Mouse (Mus musculus): ENCODE measurements around the gene Foxd1. TPM values are rescaled to one million over a fixed set of nuclear protein-coding genes. Genes with fewer than 3 reads are reported as not detected.

Gene Foxd1
- polyA plus RNA-seq, 1 experiment from 2014 or later, result 0.03 TPM

DNA sequence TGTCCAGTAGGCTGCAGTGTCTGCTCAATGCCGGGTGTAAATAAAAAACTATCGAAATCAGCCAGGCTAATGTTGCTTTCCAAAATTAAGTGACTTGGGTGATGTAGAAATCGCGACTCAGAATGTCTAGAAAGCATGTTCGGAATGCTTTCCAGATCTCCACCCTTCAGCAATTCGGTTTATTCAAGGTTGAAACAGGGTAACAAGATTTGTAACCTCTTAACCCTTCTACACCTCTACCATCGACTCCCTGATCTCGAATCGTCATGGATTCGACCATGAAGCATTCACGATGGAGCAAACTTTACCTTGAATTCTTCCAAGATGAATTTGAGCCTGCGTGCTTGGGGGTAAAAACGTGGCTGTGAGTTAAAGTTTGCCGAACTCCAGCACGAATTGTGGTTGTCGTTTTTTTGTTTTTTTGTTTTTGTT is 36.8 kb upstream of the Foxd1 start:
- Histone ChIP-seq H3K36me3 (peaks cover 20% of the 10 kb centered on the region), H3K27ac (ENCODE audit: poor library complexity, severe bottlenecking) (peak overlapping the region; percentile 90), H3K4me2 (peak overlapping the region; percentile 78), H3K9me3 (replicated peaks) (no peaks in the 10 kb centered on the region), H3K4me3 (peak overlapping the region; percentile 100), H3K4me1 (replicated peaks) (peaks cover 12% of the 10 kb centered on the region), H3K27me3 (replicated peaks) (no peaks in the 10 kb centered on the region), H3K9ac (peak overlapping the region; percentile 99)
- 2% methylated on average over 16 of the region's 16 CpGs for WGBS
- ATAC-seq (ENCODE audit: insufficient number of reproducible peaks, low FRiP score), result no peak

DNA sequence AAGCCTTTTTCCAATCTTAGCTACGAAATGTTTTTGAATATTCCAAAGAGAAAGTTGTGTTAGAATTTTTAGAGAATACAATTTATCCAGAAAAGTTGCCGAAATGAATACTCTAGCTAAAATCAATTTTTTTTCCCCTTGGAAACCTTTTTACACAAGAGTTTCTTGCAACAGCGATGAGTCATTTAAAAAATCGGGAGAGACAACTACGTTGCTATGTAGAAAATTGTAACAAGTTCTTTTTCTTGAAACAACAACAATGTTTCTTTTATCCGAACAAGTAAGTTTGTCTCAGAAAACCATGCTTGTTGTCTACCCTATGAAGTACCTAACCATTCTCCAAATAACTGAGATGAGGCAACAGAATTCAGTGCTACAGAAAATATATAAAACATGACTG is 36.1 kb upstream of the Foxd1 start:
- 88% methylated on average over 6 of the region's 6 CpGs for WGBS
- no peak overlapping the region for H3K4me3 ChIP-seq

DNA sequence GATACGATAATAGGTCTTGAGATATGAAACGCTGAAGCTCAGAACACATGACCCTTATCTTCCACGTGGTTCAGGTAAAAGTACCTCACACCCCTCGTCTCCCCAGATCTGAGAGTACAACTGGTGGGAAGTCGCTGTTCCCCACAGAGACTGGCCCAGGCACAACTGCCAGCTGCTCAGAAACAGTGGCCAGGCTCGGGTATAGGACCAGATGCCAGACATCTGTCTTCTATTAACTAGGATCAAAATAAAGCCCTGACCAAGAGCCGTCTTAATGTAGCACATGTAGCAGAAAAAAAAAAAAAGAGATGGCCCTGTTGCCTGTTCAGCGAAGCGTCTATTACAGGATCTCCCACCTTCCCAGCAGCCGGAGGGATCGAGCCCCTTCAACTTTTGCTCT is 29.0 kb upstream of the Foxd1 start:
- no peak overlapping the region for H3K9ac ChIP-seq
- no peak for ATAC-seq (ENCODE audit: insufficient number of reproducible peaks, low FRiP score)
- no peak overlapping the region for H3K4me2 ChIP-seq
- 80% methylated on average over 11 of the region's 11 CpGs for WGBS
- H3K27me3 ChIP-seq (replicated peaks), result no peaks in the 10 kb centered on the region
- no peak overlapping the region for H3K4me3 ChIP-seq
- H3K9me3 ChIP-seq (replicated peaks), result no peaks in the 10 kb centered on the region
- H3K4me1 ChIP-seq (replicated peaks), result no peaks in the 10 kb centered on the region
- no peak overlapping the region for H3K27ac ChIP-seq (ENCODE audit: poor library complexity, severe bottlenecking)
- no peaks in the 10 kb centered on the region for H3K36me3 ChIP-seq

More for the DNA sequence above, 36.1 kb upstream of the Foxd1 start:
- no peaks in the 10 kb centered on the region for H3K9me3 ChIP-seq (replicated peaks)
- peaks cover 12% of the 10 kb centered on the region for H3K4me1 ChIP-seq (replicated peaks)
- no peak overlapping the region for H3K9ac ChIP-seq
- no peak overlapping the region for H3K27ac ChIP-seq (ENCODE audit: poor library complexity, severe bottlenecking)
- ATAC-seq (ENCODE audit: insufficient number of reproducible peaks, low FRiP score), result no peak
- peaks cover 15% of the 10 kb centered on the region for H3K36me3 ChIP-seq
- no peak overlapping the region for H3K4me2 ChIP-seq
- no peaks in the 10 kb centered on the region for H3K27me3 ChIP-seq (replicated peaks)

DNA sequence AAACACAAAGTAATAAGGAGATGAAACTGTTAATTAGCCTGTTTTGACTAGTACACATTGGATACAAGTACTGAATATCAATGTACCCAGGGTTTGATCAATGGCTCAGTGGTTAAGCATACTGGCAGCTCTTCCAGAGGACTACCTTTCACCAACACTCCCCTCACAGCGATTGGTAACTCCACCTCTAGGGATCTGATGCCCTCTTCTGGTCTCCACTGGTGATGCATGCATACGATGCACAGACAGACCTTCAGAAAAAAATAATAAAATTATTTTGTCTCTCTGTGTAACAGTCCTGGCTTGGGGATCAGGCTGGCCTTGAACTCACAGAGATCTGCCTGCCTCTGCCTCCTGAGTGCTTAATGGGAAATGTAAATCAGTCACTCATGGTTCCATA is 21.9 kb upstream of the Foxd1 start:
- 44% methylated on average over 2 of the region's 2 CpGs for WGBS
- no peak for ATAC-seq (ENCODE audit: insufficient number of reproducible peaks, low FRiP score)
- Histone ChIP-seq H3K27me3 (replicated peaks) (no peaks in the 10 kb centered on the region), H3K36me3 (no peaks in the 10 kb centered on the region), H3K4me3 (no peak overlapping the region), H3K9me3 (replicated peaks) (no peaks in the 10 kb centered on the region), H3K4me1 (replicated peaks) (no peaks in the 10 kb centered on the region), H3K27ac (ENCODE audit: poor library complexity, severe bottlenecking) (no peak overlapping the region), H3K9ac (no peak overlapping the region), H3K4me2 (no peak overlapping the region)

DNA sequence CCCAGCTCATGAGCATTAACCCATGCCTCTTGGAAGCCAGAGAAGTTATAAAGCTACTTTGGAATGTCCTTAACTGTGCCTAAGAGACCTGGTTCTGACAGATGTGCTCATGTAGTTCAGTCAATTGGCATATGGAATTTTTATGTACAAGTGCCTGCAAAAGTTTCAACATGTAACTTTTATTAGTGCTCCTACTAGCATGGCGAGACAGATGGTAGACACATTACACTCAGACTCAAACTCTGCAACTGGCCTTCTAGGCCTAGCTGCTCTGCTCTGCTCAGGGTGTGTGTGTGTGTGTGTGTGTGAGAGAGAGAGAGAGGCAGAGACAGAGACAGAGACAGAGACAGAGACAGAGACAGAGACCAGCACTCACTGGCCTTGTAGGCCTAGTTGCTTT is 17.8 kb upstream of the Foxd1 start:
- no peak for ATAC-seq (ENCODE audit: insufficient number of reproducible peaks, low FRiP score)

DNA sequence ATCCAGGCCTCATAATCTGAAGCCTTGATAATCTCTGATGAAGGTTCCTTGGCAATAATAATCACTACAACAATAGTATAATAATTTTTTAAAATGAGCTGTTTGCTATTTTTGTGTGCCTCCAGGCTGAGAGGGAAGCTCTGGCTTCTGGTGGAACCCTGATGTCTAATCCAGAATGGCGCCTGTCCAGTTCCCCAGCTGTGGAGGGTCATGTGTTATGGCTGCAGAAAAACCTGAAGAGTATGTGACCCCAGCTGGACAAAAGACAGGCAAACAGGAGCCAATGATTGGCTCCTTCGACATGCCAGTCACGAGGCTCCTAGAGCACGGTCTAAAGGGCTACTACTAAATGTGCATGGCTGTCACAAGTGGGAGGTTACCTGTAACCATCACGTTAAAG is 13.5 kb upstream of the Foxd1 start:
- ATAC-seq (ENCODE audit: insufficient number of reproducible peaks, low FRiP score), result no peak
- Histone ChIP-seq H3K27me3 (replicated peaks) (peaks cover 13% of the 10 kb centered on the region; the same call in 1 of the 2 replicates), H3K4me1 (replicated peaks) (no peaks in the 10 kb centered on the region), H3K4me3 (no peak overlapping the region), H3K27ac (ENCODE audit: poor library complexity, severe bottlenecking) (no peak overlapping the region), H3K9me3 (replicated peaks) (no peaks in the 10 kb centered on the region), H3K9ac (no peak overlapping the region), H3K4me2 (no peak overlapping the region), H3K36me3 (no peaks in the 10 kb centered on the region)
- 72% methylated on average over 5 of the region's 5 CpGs for WGBS

More for the DNA sequence above, 17.8 kb upstream of the Foxd1 start:
- Histone ChIP-seq H3K4me1 (replicated peaks) (no peaks in the 10 kb centered on the region), H3K4me3 (no peak overlapping the region), H3K9ac (no peak overlapping the region), H3K9me3 (replicated peaks) (no peaks in the 10 kb centered on the region), H3K4me2 (no peak overlapping the region), H3K36me3 (no peaks in the 10 kb centered on the region), H3K27ac (ENCODE audit: poor library complexity, severe bottlenecking) (no peak overlapping the region), H3K27me3 (replicated peaks) (0 out of 2 replicates have a peak, but pooled peaks cover 5% of the 10 kb centered on the region)
- 89% methylated on average over 1 of the region's 1 CpGs for WGBS

DNA sequence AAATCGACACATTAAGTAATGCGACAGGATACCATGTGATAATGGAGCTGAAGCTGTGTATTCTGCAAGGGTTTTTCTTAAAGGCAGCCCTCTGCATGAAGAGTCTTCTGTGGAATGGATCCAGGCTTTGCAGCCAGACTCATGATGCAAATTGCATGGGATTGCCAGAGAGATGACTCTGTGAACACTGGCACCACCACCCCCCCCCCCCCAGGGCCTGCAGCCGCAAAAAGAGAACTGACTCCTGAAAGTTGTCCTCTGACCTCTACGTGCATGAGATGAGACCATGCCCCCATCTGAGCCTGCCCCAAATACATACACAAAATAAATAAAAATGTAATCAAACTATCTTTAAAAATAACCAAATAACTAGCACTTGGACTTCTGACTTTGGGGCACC is 4.6 kb upstream of the Foxd1 start:
- 70% methylated on average over 4 of the region's 4 CpGs for WGBS

DNA sequence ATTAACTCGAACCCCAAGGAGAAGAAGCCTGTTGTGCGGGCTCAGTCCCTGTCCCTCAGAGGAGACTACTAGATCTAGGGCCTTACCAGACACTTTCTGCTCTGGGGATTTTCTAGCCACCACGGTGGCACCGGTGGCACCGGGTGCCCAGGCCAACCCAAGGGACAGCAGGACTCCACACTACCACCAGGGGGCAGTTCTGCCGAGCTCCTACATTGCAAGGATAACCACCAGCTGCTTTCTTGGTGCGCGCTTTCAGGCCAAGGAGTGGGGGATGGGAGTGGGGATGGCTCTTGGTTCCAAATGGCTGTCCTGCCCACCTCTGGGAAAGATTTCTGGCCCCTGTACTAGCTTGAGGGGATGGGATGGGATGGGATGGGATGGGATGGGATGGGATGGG is 2.5 kb upstream of the Foxd1 start:
- ATAC-seq (ENCODE audit: insufficient number of reproducible peaks, low FRiP score), result no peak
- WGBS, result 4% methylated on average over 8 of the region's 8 CpGs
- H3K9ac ChIP-seq, result no peak overlapping the region
- H3K27me3 ChIP-seq (replicated peaks), result peaks cover 77% of the 10 kb centered on the region
- H3K4me2 ChIP-seq, result no peak overlapping the region
- H3K4me1 ChIP-seq (replicated peaks), result peaks cover 24% of the 10 kb centered on the region
- no peaks in the 10 kb centered on the region for H3K36me3 ChIP-seq
- no peaks in the 10 kb centered on the region for H3K9me3 ChIP-seq (replicated peaks)
- H3K4me3 ChIP-seq, result no peak overlapping the region
- no peak overlapping the region for H3K27ac ChIP-seq (ENCODE audit: poor library complexity, severe bottlenecking)

More for the DNA sequence above, 4.6 kb upstream of the Foxd1 start:
- Histone ChIP-seq H3K4me2 (no peak overlapping the region), H3K27ac (ENCODE audit: poor library complexity, severe bottlenecking) (no peak overlapping the region), H3K4me1 (replicated peaks) (peaks cover 8% of the 10 kb centered on the region), H3K36me3 (no peaks in the 10 kb centered on the region), H3K9ac (no peak overlapping the region), H3K4me3 (no peak overlapping the region), H3K27me3 (replicated peaks) (peaks cover 70% of the 10 kb centered on the region), H3K9me3 (replicated peaks) (no peaks in the 10 kb centered on the region)
- ATAC-seq (ENCODE audit: insufficient number of reproducible peaks, low FRiP score), result no peak

DNA sequence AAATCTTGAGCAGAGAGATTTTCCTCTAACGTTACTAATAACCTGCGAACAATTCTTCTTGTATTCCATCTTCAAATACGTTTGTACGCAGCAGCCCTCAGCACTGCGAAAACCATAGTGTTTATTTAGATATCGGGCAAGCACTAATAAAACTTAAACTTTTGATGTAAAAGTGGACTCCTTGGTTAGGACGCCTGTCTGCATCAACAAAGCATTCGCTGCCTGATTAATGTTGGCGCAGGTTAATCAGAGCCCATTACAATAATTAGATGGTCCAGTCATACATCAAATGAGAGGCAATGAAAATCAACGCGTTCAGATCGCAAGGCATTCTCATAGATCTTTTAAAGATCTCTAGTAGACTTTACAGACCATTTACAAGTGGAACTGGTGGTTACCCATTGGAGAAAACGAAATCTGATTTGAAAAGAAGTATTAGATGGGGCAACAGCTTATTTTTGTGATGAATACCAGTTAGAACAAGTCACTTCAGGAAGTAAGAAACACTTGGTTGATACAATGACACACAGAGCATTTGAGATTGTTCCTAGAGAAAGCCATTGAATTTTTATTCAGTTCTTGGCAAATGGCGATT is 1.6 kb upstream of the Foxd1 start:
- H3K4me2 ChIP-seq, result no peak overlapping the region
- peaks cover 24% of the 10 kb centered on the region for H3K4me1 ChIP-seq (replicated peaks)
- no peaks in the 10 kb centered on the region for H3K36me3 ChIP-seq
- peaks cover 74% of the 10 kb centered on the region for H3K27me3 ChIP-seq (replicated peaks)
- no peak overlapping the region for H3K27ac ChIP-seq (ENCODE audit: poor library complexity, severe bottlenecking)
- no peak for ATAC-seq (ENCODE audit: insufficient number of reproducible peaks, low FRiP score)
- H3K4me3 ChIP-seq, result no peak overlapping the region
- H3K9me3 ChIP-seq (replicated peaks), result no peaks in the 10 kb centered on the region
- H3K9ac ChIP-seq, result no peak overlapping the region
- WGBS, result 15% methylated on average over 14 of the region's 14 CpGs

DNA sequence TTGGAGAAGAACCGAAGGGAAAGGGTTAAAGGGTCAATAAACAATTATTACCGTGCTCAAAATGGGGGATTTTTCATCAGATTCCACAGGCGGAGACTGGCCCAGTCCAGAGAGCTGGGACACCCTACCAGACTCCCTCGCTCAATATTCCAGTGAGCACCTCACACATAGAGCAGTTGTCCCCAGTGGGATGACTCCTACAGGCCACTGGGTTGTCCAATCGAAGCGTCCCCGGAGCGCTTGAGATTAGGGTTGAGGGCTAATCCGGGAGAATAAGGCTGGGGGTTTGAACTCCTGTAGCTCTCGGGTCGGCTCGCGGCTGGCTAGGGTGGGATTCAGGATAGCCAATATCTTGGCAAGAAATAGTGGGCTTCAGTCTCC is 343 bp upstream of the Foxd1 start:
- no peaks in the 10 kb centered on the region for H3K36me3 ChIP-seq
- peak overlapping the region; percentile 58 for H3K4me3 ChIP-seq
- H3K9ac ChIP-seq, result no peak overlapping the region
- peak overlapping the region; percentile 76 for H3K4me2 ChIP-seq
- H3K4me1 ChIP-seq (replicated peaks), result peaks cover 24% of the 10 kb centered on the region
- 0 out of 2 replicates have a peak, but pooled peaks have one; percentile 2 for ATAC-seq (ENCODE audit: insufficient number of reproducible peaks, low FRiP score)
- WGBS, result under 1% methylated on average over 13 of the region's 13 CpGs
- H3K9me3 ChIP-seq (replicated peaks), result no peaks in the 10 kb centered on the region
- H3K27ac ChIP-seq (ENCODE audit: poor library complexity, severe bottlenecking), result no peak overlapping the region
- H3K27me3 ChIP-seq (replicated peaks), result peaks cover 86% of the 10 kb centered on the region

DNA sequence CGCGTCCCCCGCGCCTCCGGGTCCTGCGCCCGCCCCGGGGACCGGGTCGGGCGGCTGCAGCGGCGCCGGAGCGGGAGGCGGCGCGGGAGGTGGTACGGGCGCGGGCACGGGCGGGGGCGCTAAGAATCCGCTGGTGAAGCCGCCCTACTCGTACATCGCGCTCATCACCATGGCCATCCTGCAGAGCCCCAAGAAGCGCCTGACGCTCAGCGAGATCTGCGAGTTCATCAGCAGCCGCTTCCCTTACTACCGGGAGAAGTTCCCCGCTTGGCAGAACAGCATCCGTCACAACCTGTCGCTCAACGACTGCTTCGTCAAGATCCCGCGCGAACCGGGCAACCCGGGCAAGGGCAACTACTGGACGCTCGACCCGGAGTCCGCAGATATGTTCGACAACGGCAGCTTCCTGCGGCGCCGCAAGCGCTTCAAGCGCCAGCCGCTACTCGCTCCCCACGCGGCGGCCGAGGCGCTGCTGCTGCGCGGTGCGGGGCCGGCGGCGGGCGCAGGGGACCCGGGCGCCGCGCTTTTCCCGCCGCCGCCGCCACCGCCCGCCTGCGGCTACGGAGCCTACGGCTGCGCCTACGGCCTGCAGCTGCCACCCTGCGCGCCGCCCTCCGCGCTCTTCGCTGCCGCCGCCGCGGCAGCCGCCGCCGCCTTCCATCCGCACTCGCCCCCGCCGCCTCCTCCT is 973 bp downstream of the Foxd1 start:
- Histone ChIP-seq H3K36me3 (no peaks in the 10 kb centered on the region), H3K4me3 (peak overlapping the region; percentile 58), H3K9me3 (replicated peaks) (no peaks in the 10 kb centered on the region), H3K27me3 (replicated peaks) (peaks cover 87% of the 10 kb centered on the region), H3K27ac (ENCODE audit: poor library complexity, severe bottlenecking) (no peak overlapping the region), H3K4me2 (peak overlapping the region; percentile 76), H3K9ac (peak overlapping the region; percentile 55), H3K4me1 (replicated peaks) (peaks cover 24% of the 10 kb centered on the region)
- WGBS, result 2% methylated on average over 64 of the region's 102 CpGs
- ATAC-seq (ENCODE audit: insufficient number of reproducible peaks, low FRiP score), result no peak; the same call in 1 of the 2 replicates
